Mouse (Mus musculus) right cerebral cortex, postnatal 10 days (tissue): ENCODE data around the gene Sdha.

Experiments
- DNase-seq, 2 experiments: peaks; one replicate each; pipeline ENCODE4 v3.0.0; 2021; ENCODE audit warnings: low spot score in 2 of 2

Sdha gene

GRCm38 (mm10) chr13:74302050-74303037, 47.7 kb downstream of the Sdha start:
- DNase-seq: no peak

- peak in 1 of 2 experiments; percentile 26 for DNase-seq
Measured at GRCm38 (mm10) chr13:74301607-74301984, 48.5 kb downstream of the Sdha start.

GRCm38 (mm10) chr13:74300925-74301606, 49.0 kb downstream of the Sdha start:
- DNase-seq: peak; percentile 76 to 86

- DNase-seq: no peak
Measured at GRCm38 (mm10) chr13:74296376-74296775, 53.7 kb downstream of the Sdha start.

GRCm38 (mm10) chr13:74292167-74292566, 57.9 kb downstream of the Sdha start, which contains the start of gene Ahrr:
TSS of gene Ahrr (minus strand) at chr13:74292331.
- DNase-seq: peak; percentile 29 to 57

- no peak for DNase-seq
Measured at GRCm38 (mm10) chr13:74289646-74290045, 60.4 kb downstream of the Sdha start.

GRCm38 (mm10) chr13:74282299-74282698, 67.8 kb downstream of the Sdha start:
- DNase-seq: no peak

- no peak for DNase-seq
Measured at GRCm38 (mm10) chr13:74275726-74276125, 74.4 kb downstream of the Sdha start.
